Mouse (Mus musculus): ENCODE results near the gene Tfap4. TPM values are rescaled to one million over a fixed set of nuclear protein-coding genes. Genes with fewer than 3 reads are reported as not detected.

The Tfap4 gene
- polyA plus RNA-seq, 1 experiment, result 46.2 TPM

DNA sequence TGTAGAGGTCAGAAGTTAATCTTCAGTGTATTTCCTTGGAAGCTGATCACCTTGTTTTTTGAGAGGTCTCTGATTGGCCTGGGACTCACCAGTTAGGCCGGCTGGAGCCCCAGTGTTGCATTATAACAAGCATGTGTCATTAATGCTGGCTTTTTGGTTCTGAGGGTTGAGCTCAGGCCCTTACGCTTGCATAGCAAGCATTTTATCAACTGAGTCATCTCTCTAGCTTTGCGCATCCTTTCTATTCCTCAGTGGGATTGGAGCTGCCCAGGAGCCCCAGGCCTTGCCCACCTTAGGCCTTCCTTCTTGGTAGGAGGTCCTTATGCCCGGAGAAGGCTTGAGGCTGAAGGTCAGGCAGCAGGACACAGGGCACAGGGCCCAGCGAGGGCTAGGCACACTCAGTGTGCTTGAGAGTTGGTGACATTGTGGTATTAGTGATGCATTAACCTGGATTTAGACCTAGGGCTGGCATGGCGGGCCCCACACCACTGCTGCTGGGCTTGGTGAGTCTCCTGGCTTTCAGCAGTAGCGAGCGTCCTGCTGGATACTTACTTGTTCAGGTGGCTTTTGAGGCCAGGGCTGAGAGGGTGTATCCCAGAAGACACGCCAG is 41.2 kb upstream of the Tfap4 start:
- H3K4me1 ChIP-seq, result peaks cover 24% of the 10 kb centered on the region
- no peaks in the 10 kb centered on the region for H3K9me3 ChIP-seq
- peaks cover 91% of the 10 kb centered on the region for H3K27me3 ChIP-seq (replicated peaks)
- no peak overlapping the region for H3K4me3 ChIP-seq (replicated peaks)
- TF ChIP-seq FLI1 (IDR thresholded peaks at IDR 0.05; ENCODE audit: low read length) (no peak), GATA1 (IDR thresholded peaks at IDR 0.05; ENCODE audit: borderline replicate concordance, low read length) (no peak)
- H3K36me3 ChIP-seq (replicated peaks; ENCODE audit: low read length), result no peaks in the 10 kb centered on the region

DNA sequence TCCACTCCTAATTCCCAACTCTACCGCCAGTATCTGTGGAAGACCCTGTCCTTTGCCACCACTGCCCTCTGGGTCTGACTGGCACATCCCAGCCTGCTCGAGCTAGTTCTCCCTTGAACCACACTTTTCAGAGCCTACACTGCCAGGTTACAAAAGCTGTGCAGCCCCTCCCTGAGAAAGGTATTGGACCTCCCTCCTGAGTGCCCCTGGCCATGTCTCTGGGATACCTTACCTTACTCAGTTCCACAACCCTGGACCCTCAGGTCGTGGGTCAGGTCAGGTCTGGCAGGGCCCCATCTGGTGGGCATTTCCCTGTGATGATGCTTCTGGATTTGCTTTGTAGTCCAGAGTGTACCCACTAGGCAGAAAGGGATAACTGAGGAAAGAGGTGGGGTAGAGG is 40.0 kb upstream of the Tfap4 start:
- Histone ChIP-seq H3K4me1 (peaks cover 35% of the 10 kb centered on the region), H3K4me3 (replicated peaks) (no peak overlapping the region), H3K36me3 (replicated peaks; ENCODE audit: low read length) (no peaks in the 10 kb centered on the region), H3K9me3 (no peaks in the 10 kb centered on the region), H3K27me3 (replicated peaks) (peaks cover 92% of the 10 kb centered on the region)
- TF ChIP-seq GATA1 (IDR thresholded peaks at IDR 0.05; ENCODE audit: borderline replicate concordance, low read length), result no peak
- TF ChIP-seq FLI1 (IDR thresholded peaks at IDR 0.05; ENCODE audit: low read length), result no peak

DNA sequence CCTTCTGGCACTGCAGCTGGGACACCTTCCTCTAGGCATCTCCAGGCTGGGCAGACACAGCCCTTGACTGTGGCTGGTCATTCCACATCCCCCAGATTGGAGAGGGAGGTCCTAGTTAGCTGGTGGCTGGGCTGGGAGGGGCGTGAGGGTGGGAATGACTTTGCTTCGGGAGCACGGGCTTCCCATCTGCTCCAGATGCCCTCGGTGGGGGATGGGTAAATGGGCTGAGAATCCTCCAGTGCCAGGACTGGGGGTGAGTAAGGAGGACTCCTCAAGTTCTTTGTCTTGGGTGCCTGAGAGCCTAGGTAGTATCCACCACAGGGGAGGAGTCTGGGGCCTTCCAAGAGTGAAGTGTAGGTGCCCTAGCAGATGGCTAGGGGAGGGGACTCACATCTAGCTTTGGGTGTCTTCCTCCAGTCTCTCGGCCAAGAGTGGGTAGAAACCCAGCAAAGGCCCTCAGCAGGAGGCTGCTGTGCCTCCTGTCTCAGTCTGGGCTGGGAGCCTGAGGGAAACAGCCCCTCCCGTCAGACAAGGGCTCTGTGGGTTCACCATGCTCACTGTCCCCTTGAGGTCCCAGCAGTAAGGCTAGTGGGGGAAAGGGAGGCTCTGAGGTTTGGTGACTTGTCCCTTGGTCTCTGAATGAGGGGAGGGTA is 39.4 kb upstream of the Tfap4 start:
- Histone ChIP-seq H3K27me3 (replicated peaks) (peaks cover 91% of the 10 kb centered on the region), H3K36me3 (replicated peaks; ENCODE audit: low read length) (no peaks in the 10 kb centered on the region), H3K4me1 (peaks cover 38% of the 10 kb centered on the region), H3K9me3 (no peaks in the 10 kb centered on the region), H3K4me3 (replicated peaks) (no peak overlapping the region)
- TF ChIP-seq FLI1 (IDR thresholded peaks at IDR 0.05; ENCODE audit: low read length) (no peak), GATA1 (IDR thresholded peaks at IDR 0.05; ENCODE audit: borderline replicate concordance, low read length) (no peak)

DNA sequence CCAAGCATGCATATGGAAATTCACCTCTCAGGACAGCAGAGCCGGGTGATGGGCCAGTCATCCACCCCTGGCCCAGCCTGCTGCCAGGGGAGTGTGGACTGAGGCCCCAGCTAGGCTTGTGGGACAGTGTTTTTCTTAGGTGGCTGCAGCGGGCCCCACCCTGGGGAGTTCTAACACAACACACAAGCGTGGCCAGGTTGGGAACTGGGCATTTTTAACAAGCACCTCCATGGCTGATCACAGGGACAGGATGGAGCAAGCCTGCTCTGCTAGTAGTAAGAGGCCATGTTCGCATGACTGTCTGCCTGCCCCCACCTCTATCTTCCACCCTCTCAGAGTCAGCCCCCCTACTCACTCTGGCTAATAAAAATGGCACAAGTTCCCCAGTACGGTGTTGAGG is 38.4 kb upstream of the Tfap4 start:
- Histone ChIP-seq H3K36me3 (replicated peaks; ENCODE audit: low read length) (no peaks in the 10 kb centered on the region), H3K27me3 (replicated peaks) (peaks cover 92% of the 10 kb centered on the region), H3K4me1 (peaks cover 47% of the 10 kb centered on the region), H3K9me3 (no peaks in the 10 kb centered on the region), H3K4me3 (replicated peaks) (no peak overlapping the region)
- TF ChIP-seq FLI1 (IDR thresholded peaks at IDR 0.05; ENCODE audit: low read length) (no peak), GATA1 (IDR thresholded peaks at IDR 0.05; ENCODE audit: borderline replicate concordance, low read length) (no peak)

DNA sequence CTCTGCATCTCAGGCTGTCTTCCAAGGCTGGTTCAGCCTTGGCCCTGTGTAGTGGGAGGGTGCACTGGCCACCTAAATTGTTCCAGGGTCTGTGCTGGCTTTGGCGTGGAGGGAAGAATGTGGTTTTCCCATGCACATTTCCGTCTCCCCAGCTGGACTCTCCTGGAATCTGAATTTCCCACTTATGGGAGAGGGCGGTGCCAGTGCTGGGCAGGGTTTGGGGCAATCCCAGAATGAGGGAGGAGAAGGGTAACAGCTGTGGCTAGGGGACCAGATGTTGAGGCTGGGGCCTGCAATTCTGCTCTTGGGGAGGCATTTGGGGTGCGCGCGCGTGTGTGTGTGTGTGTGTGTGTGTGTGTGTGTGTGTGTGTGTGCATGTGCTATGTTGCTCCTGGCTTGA is 37.6 kb upstream of the Tfap4 start:
- Histone ChIP-seq H3K9me3 (no peaks in the 10 kb centered on the region), H3K27me3 (replicated peaks) (peaks cover 93% of the 10 kb centered on the region), H3K36me3 (replicated peaks; ENCODE audit: low read length) (no peaks in the 10 kb centered on the region), H3K4me3 (replicated peaks) (no peak overlapping the region), H3K4me1 (peaks cover 49% of the 10 kb centered on the region)
- no peak for TF ChIP-seq GATA1 (IDR thresholded peaks at IDR 0.05; ENCODE audit: borderline replicate concordance, low read length)
- TF ChIP-seq FLI1 (IDR thresholded peaks at IDR 0.05; ENCODE audit: low read length), result no peak

DNA sequence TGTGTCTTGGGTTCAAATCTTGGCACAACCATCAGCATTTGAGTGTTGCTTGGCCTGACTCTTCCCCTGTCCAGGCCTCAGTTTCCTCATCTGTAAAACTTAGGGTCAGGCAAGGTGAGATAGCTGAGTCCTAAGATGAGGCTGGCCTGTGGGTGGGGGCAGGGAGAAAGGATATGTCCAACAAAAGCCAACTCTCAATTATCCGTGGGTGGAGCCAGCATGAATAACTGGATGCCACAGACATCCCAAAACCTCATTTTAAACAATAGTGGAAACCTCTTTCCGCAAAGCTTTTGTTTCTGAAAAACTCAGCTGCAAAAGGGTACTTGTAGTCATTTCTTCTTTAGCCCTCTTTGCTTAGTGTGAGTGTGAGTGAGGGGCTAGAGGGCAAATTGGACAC is 37.2 kb upstream of the Tfap4 start:
- Histone ChIP-seq H3K9me3 (no peaks in the 10 kb centered on the region), H3K4me1 (peaks cover 46% of the 10 kb centered on the region), H3K36me3 (replicated peaks; ENCODE audit: low read length) (no peaks in the 10 kb centered on the region), H3K27me3 (replicated peaks) (peaks cover 89% of the 10 kb centered on the region), H3K4me3 (replicated peaks) (no peak overlapping the region)
- TF ChIP-seq FLI1 (IDR thresholded peaks at IDR 0.05; ENCODE audit: low read length), result no peak
- no peak for TF ChIP-seq GATA1 (IDR thresholded peaks at IDR 0.05; ENCODE audit: borderline replicate concordance, low read length)

DNA sequence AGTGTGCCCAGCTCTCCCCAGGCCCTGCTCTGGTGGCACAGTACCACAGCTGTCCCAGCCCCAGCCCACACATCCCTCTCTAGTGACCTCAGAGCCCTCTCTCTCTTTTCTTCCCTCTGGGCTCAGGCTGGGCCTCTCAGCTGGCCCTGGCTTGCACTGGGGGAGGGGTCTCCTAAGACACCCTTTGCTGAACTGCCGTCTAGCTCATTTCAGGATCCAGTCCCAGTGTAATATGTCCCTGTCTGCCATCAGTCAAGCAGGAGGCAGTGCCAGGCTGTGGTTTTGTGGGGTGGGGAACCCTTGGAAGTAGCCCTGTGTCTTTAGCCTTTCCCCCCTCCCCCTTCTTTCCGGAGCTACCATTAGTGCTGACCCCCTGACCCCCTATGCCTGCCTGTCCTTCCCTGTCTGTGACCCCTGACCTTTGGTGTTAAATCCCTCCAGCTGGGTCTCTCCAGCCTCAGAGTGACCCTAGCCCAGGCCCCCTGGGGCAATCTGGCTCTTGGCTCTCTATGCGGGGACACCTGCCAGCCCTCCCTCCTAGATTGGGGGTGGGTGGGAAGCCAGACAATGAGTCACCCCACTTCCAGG is 36.6 kb upstream of the Tfap4 start:
- TF ChIP-seq FLI1 (IDR thresholded peaks at IDR 0.05; ENCODE audit: low read length) (no peak), GATA1 (IDR thresholded peaks at IDR 0.05; ENCODE audit: borderline replicate concordance, low read length) (no peak)
- peaks cover 86% of the 10 kb centered on the region for H3K27me3 ChIP-seq (replicated peaks)
- no peaks in the 10 kb centered on the region for H3K36me3 ChIP-seq (replicated peaks; ENCODE audit: low read length)
- no peak overlapping the region for H3K4me3 ChIP-seq (replicated peaks)
- no peaks in the 10 kb centered on the region for H3K9me3 ChIP-seq
- H3K4me1 ChIP-seq, result peaks cover 46% of the 10 kb centered on the region

DNA sequence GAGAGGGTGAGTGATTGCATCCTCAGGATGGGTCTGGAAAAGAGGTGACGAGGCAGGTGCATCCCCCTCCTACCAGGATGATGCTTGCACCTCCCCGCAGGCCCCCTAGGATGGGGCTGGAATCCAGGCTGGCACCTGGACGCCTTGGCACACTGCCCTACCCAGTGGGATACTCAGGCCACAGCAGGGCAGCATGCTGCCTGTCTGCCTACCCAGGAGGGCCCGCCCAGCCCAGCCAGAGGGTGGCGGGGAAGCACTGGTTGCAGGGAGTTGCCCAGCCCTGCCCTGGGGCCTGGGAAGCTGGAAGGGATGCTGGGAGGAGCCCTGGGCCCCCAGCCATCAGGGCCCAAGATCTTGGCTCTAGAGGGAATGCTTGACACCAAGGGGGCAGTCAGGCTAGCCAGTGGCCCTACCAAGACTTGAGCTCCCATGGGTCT is 35.9 kb upstream of the Tfap4 start:
- Histone ChIP-seq H3K4me3 (replicated peaks) (peak overlapping the region; percentile 91), H3K36me3 (replicated peaks; ENCODE audit: low read length) (no peaks in the 10 kb centered on the region), H3K27me3 (replicated peaks) (peaks cover 79% of the 10 kb centered on the region), H3K9me3 (no peaks in the 10 kb centered on the region), H3K4me1 (peaks cover 46% of the 10 kb centered on the region)
- TF ChIP-seq FLI1 (IDR thresholded peaks at IDR 0.05; ENCODE audit: low read length), result no peak
- no peak for TF ChIP-seq GATA1 (IDR thresholded peaks at IDR 0.05; ENCODE audit: borderline replicate concordance, low read length)

DNA sequence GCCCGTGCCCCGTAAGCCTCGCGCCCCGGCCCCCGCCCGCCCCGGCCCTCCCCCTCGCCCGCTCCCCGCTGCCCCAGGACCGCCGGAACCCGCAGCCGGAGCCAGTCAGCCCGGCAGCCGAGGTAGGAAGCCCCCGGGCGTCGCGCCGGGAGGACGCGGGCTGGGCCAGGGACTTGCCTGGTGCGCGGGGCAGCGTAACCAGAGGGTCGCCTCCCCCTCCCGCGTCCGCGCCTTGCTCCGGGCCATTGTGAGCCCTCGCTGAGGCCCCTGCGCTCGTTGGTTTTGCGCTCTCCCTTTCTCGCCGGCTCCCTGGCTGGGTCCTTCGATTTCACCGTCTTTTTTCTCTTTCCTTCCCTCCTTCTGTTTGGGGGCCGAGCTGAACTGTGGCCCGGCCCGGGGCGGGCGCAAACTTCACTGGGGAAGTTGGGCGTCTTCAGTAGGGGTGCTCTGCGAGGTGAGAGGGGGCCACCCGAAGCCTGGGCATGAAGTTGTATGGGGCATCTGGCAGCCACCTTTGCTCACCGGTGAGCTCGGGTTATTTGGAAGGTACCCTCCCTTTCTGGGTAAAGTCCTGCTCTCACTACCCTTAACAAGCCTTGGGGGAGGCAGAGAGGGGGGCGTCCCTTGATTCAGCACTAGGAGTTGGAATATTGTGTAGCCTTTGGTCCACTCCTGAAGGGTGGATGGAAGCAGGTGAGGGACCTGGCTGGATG is 35.3 kb upstream of the Tfap4 start:
- H3K4me3 ChIP-seq (replicated peaks), result peak overlapping the region; percentile 91
- TF ChIP-seq FLI1 (IDR thresholded peaks at IDR 0.05; ENCODE audit: low read length), result no peak
- TF ChIP-seq GATA1 (IDR thresholded peaks at IDR 0.05; ENCODE audit: borderline replicate concordance, low read length), result no peak
- H3K27me3 ChIP-seq (replicated peaks), result peaks cover 73% of the 10 kb centered on the region
- peaks cover 46% of the 10 kb centered on the region for H3K4me1 ChIP-seq
- H3K36me3 ChIP-seq (replicated peaks; ENCODE audit: low read length), result no peaks in the 10 kb centered on the region
- no peaks in the 10 kb centered on the region for H3K9me3 ChIP-seq

Data from megakaryocyte, embryonic 14.5 days (primary cell).